Mouse (Mus musculus) heart, embryonic 14.5 days (tissue): Measurements from ENCODE around the gene Paqr7. TPM values are rescaled to one million over a fixed set of nuclear protein-coding genes. Genes with fewer than 3 reads are reported as not detected.

Experiments used
- ATAC-seq: fragments of 200-750 bp; cut with Nextera tagmentation; 2 replicates; pipeline ENCODE4 v1.8.0; 2017; ENCODE audit warnings: low read depth, moderate TSS enrichment; ENCODE audit not compliant: insufficient number of reproducible peaks, insufficient read depth, low FRiP score
- H3K27ac ChIP-seq, 2 experiments: fragments of 200-500 bp in 1 of 2; fragments of 300-500 bp in 1 of 2; sonication (generic) in 1 of 2; replicated peaks in 1 of 2; 2 replicates each; pipeline ENCODE4 v1.5.1; 2012 to 2014; ENCODE audit warnings: low read depth in 2 of 2, low read length in 2 of 2, control low read depth in 1 of 2, mild to moderate bottlenecking in 1 of 2, mixed read lengths in 1 of 2; ENCODE audit not compliant: control insufficient read depth in 1 of 2, insufficient read depth in 1 of 2
- H3K27me3 ChIP-seq: fragments of 300-500 bp; sonication (generic); 2 replicates; pipeline ENCODE4 v1.6.1; 2014; ENCODE audit warnings: mild to moderate bottlenecking, low read length, control low read depth; ENCODE audit not compliant: control insufficient read depth, insufficient read depth
- H3K36me3 ChIP-seq: fragments of 300-500 bp; sonication (generic); 2 replicates; pipeline ENCODE4 v1.6.1; 2014; ENCODE audit warnings: mild to moderate bottlenecking, control low read depth, low read length, mixed read lengths; ENCODE audit not compliant: control insufficient read depth, insufficient read depth
- H3K4me1 ChIP-seq, 2 experiments: fragments of 200-500 bp in 1 of 2; fragments of 300-500 bp in 1 of 2; sonication (generic) in 1 of 2; 2 replicates each; pipeline ENCODE4 v1.6.1; 2012 to 2014; ENCODE audit warnings: low read length in 2 of 2, control low read depth in 1 of 2, mixed read lengths in 1 of 2; ENCODE audit not compliant: control insufficient read depth in 2 of 2, insufficient read depth in 2 of 2
- H3K4me2 ChIP-seq: fragments of 300-500 bp; sonication (generic); 2 replicates; pipeline ENCODE4 v1.6.1; 2014; ENCODE audit warnings: mild to moderate bottlenecking, low read length
- H3K4me3 ChIP-seq, 2 experiments: fragments of 200-500 bp in 1 of 2; fragments of 300-500 bp in 1 of 2; sonication (generic) in 1 of 2; 2 replicates each; pipeline ENCODE4 v1.5.1; 2012 to 2014; ENCODE audit warnings: low read length in 2 of 2, mild to moderate bottlenecking in 2 of 2, control low read depth in 1 of 2, low read depth in 1 of 2, moderate library complexity in 1 of 2; ENCODE audit not compliant: control insufficient read depth in 1 of 2, insufficient read depth in 1 of 2
- H3K9ac ChIP-seq: fragments of 300-500 bp; sonication (generic); 2 replicates; pipeline ENCODE4 v1.6.1; 2014; ENCODE audit warnings: mild to moderate bottlenecking, low read length
- H3K9me3 ChIP-seq: fragments of 300-500 bp; sonication (generic); 2 replicates; pipeline ENCODE4 v1.6.1; 2016; ENCODE audit warnings: low read length, control low read depth; ENCODE audit not compliant: control insufficient read depth
- WGBS: fragments of 180-500 bp; shearing (Covaris S2); extraction: QIAGEN DNeasy Blood & Tissue Kit; methylation state at CpG from one replicate; pipeline ENCODE4 v1.1.7; 2014; 5-methylcytosine and 5-hydroxymethylcytosine counted together
- polyA plus RNA-seq: library from polyadenylated mRNA; unstranded; fragments of >200 nt; fragmentation: Nextera tagmentation; extraction: Ambion mirVana; gene quantifications from 2 replicates; pipeline ENCODE4 v1.2.1, GENCODE M21; 2014

The Paqr7 gene
- polyA plus RNA-seq, 1 experiment from 2014 or later = 4.6 TPM

GRCm38 (mm10) chr4:134503686-134504357 lies 7.3 kb downstream of the Paqr7 start:
- no peak overlapping the region for H3K4me2 ChIP-seq
- peaks cover 13% of the 10 kb centered on the region for H3K36me3 ChIP-seq
- H3K9me3 ChIP-seq = no peaks in the 10 kb centered on the region
- ATAC-seq = no peak
- no peak overlapping the region for H3K9ac ChIP-seq
- WGBS = 76% methylated on average over 4 of the region's 4 CpGs
- H3K4me3 ChIP-seq = no peak overlapping the region
- no peak overlapping the region for H3K27ac ChIP-seq
- H3K4me1 ChIP-seq = no peaks in the 10 kb centered on the region; a peak in 1 of 4 replicates
- no peaks in the 10 kb centered on the region for H3K27me3 ChIP-seq

- Histone ChIP-seq H3K4me3 (no peak overlapping the region), H3K36me3 (peaks cover 13% of the 10 kb centered on the region), H3K27ac (no peak overlapping the region), H3K4me1 (no peaks in the 10 kb centered on the region), H3K4me2 (no peak overlapping the region), H3K27me3 (no peaks in the 10 kb centered on the region), H3K9ac (no peak overlapping the region), H3K9me3 (no peaks in the 10 kb centered on the region)
- 87% methylated on average over 4 of the region's 4 CpGs for WGBS
- no peak for ATAC-seq
Measured at GRCm38 (mm10) chr4:134505303-134505789, 8.8 kb downstream of the Paqr7 start.

- WGBS = 57% methylated on average over 3 of the region's 4 CpGs
- Histone ChIP-seq H3K27ac (no peak overlapping the region), H3K9me3 (no peaks in the 10 kb centered on the region), H3K27me3 (no peaks in the 10 kb centered on the region), H3K4me3 (no peak overlapping the region), H3K36me3 (peaks cover 13% of the 10 kb centered on the region), H3K4me2 (no peak overlapping the region), H3K9ac (no peak overlapping the region), H3K4me1 (peaks cover 0 to 1% of the 10 kb centered on the region in 2 experiments; a peak in 1 of 4 replicates)
- no peak for ATAC-seq
Measured at GRCm38 (mm10) chr4:134505966-134506594, 9.6 kb downstream of the Paqr7 start.

GRCm38 (mm10) chr4:134506713-134507112 lies 10.2 kb downstream of the Paqr7 start:
- Histone ChIP-seq H3K36me3 (peaks cover 13% of the 10 kb centered on the region), H3K9ac (no peak overlapping the region), H3K27me3 (no peaks in the 10 kb centered on the region), H3K27ac (no peak overlapping the region), H3K4me3 (no peak overlapping the region), H3K4me1 (peaks cover 0 to 7% of the 10 kb centered on the region in 2 experiments; a peak in 2 of 4 replicates), H3K4me2 (no peak overlapping the region), H3K9me3 (no peaks in the 10 kb centered on the region)
- no peak for ATAC-seq
- 88% methylated on average over 19 of the region's 19 CpGs for WGBS

- Histone ChIP-seq H3K36me3 (peaks cover 17% of the 10 kb centered on the region), H3K4me2 (peak overlapping the region; percentile 80), H3K9me3 (no peaks in the 10 kb centered on the region), H3K9ac (no peak overlapping the region), H3K27ac (no peak overlapping the region), H3K27me3 (no peaks in the 10 kb centered on the region), H3K4me3 (no peak overlapping the region), H3K4me1 (peaks cover 5 to 26% of the 10 kb centered on the region in 2 experiments)
- no peak for ATAC-seq
- 81% methylated on average over 4 of the region's 4 CpGs for whole genome bisulfite sequencing
Measured at GRCm38 (mm10) chr4:134510396-134510795, 13.9 kb downstream of the Paqr7 start.

GRCm38 (mm10) chr4:134510845-134511411 lies 14.4 kb downstream of the Paqr7 start, which contains the start of gene Aunip:
Aunip (plus strand) TSS chr4:134510999.
- no peaks in the 10 kb centered on the region for H3K27me3 ChIP-seq
- peaks cover 10 to 29% of the 10 kb centered on the region in 2 experiments for H3K4me1 ChIP-seq
- peak within 1 kb of the TSS; percentile 73 for H3K9ac ChIP-seq
- H3K9me3 ChIP-seq = no peaks in the 10 kb centered on the region
- H3K27ac ChIP-seq = 0 out of 4 replicates have a peak within 1 kb of the TSS, but pooled peaks of 1 of the 2 experiments have one; percentile 7
- peak within 1 kb of the TSS; percentile 80 for H3K4me2 ChIP-seq
- peak within 1 kb of the TSS; percentile 61 to 87 for H3K4me3 ChIP-seq
- H3K36me3 ChIP-seq = peaks cover 17% of the 10 kb centered on the region
- peak; percentile 89 for ATAC-seq
- 1% methylated on average over 42 of the region's 42 CpGs for WGBS

- Histone ChIP-seq H3K4me3 (peak overlapping the region; percentile 12 to 61), H3K27ac (no peak overlapping the region)
Measured at GRCm38 (mm10) chr4:134511730-134512129, 15.2 kb downstream of the Paqr7 start.

More at GRCm38 (mm10) chr4:134511730-134512129, 15.2 kb downstream of the Paqr7 start:
- ATAC-seq = no peak
- Histone ChIP-seq H3K9me3 (no peaks in the 10 kb centered on the region), H3K27me3 (no peaks in the 10 kb centered on the region), H3K36me3 (peaks cover 16% of the 10 kb centered on the region), H3K4me1 (peaks cover 13 to 37% of the 10 kb centered on the region in 2 experiments), H3K4me2 (peak overlapping the region; percentile 80), H3K9ac (peak overlapping the region; percentile 73)
- 64% methylated on average over 6 of the region's 6 CpGs for WGBS
